Mouse (Mus musculus): ENCODE results near the gene Mettl7a2. TPM values are rescaled to one million over a fixed set of nuclear protein-coding genes. Genes with fewer than 3 reads are reported as not detected.

Mettl7a2 gene
- 0.02 TPM in 1 of 2 replicates, not detected in the other for polyA plus RNA-seq (2012; rRNA removed)

GRCm38 (mm10) chr15:100352711-100353250, at the start of gene Mettl7a2, which contains the start of gene Methig1:
Gene Mettl7a2 (plus strand): TSS chr15:100353200.
Gene Methig1 (plus strand): TSS chr15:100353149.

GRCm38 (mm10) chr15:100304019-100304991, 48.7 kb upstream of the Mettl7a2 start, which contains the start of gene Mettl7a1:
Gene Mettl7a1 (plus strand): TSS chr15:100304140.

GRCm38 (mm10) chr15:100334629-100335028, 18.4 kb upstream of the Mettl7a2 start, which contains the start of gene Mettl7a3:
Gene Mettl7a3 (plus strand): TSS chr15:100334929.

GRCm38 (mm10) chr15:100364242-100364641, 11.2 kb downstream of the Mettl7a2 start, which contains the start of gene Higd1c:
Gene Higd1c (plus strand): TSS chr15:100364542.

Other genes starting within 250 kb of the Mettl7a2 start
- gene Atf1, start 125.4 kb upstream of the Mettl7a2 start, polyA plus RNA-seq (2012; rRNA removed): 27.3 and 35.6 TPM in 2 replicates
- gene Tmprss12, start 72.4 kb upstream of the Mettl7a2 start, polyA plus RNA-seq (2012; rRNA removed): not detected in 2 replicates
- gene Mettl7a1, start 49.1 kb upstream of the Mettl7a2 start, polyA plus RNA-seq (2012; rRNA removed): 24.3 and 26.2 TPM in 2 replicates
- not detected in 2 replicates for gene Mettl7a3, start 18.3 kb upstream of the Mettl7a2 start, polyA plus RNA-seq (2012; rRNA removed)
- gene Methig1, start 51 bp upstream of the Mettl7a2 start, polyA plus RNA-seq (2012; rRNA removed): 0.01 and 0.03 TPM in 2 replicates
- gene Higd1c, start 11.3 kb downstream of the Mettl7a2 start, polyA plus RNA-seq (2012; rRNA removed): not detected in 2 replicates
- gene Gm5475, start 68.9 kb downstream of the Mettl7a2 start, polyA plus RNA-seq (2012; rRNA removed): 0.02 TPM in 1 of 2 replicates, not detected in the other
- gene Slc11a2, start 71.9 kb downstream of the Mettl7a2 start, polyA plus RNA-seq (2012; rRNA removed): 30.0 and 37.1 TPM in 2 replicates
- gene Letmd1, start 115.8 kb downstream of the Mettl7a2 start, polyA plus RNA-seq (2012; rRNA removed): 13.9 and 15.9 TPM in 2 replicates
- 0.51 and 0.55 TPM in 2 replicates for gene Csrnp2, start 142.3 kb downstream of the Mettl7a2 start, polyA plus RNA-seq (2012; rRNA removed)
- gene Tfcp2, start 198.8 kb downstream of the Mettl7a2 start, polyA plus RNA-seq (2012; rRNA removed): 2.3 and 2.6 TPM in 2 replicates
- gene Pou6f1, start 246.8 kb downstream of the Mettl7a2 start, polyA plus RNA-seq (2012; rRNA removed): 0.33 and 0.37 TPM in 2 replicates

All from liver, embryonic 14 days (tissue).